Mouse (Mus musculus): Measurements from ENCODE around the gene Serf1. TPM values are rescaled to one million over a fixed set of nuclear protein-coding genes. Genes with fewer than 3 reads are reported as not detected.

Gene Serf1
- polyA plus RNA-seq (2015; fragmentation: Nextera tagmentation; extraction: Ambion mirVana) = 338 and 344 TPM in 2 replicates

GRCm38 (mm10) chr13:100107652-100108472, at the start of gene Serf1:
TSS of gene Serf1 (plus strand) at chr13:100108012.
- Histone ChIP-seq H3K4me3 (ENCODE audit: low read length) (peak within 1 kb of the TSS; percentile 80), H3K27me3 (replicated peaks; ENCODE audit: control insufficient read depth, insufficient read depth, low read length) (no peaks in the 10 kb centered on the region), H3K4me2 (ENCODE audit: low read length) (peak within 1 kb of the TSS; percentile 89), H3K9me3 (ENCODE audit: control insufficient read depth, low read length) (no peaks in the 10 kb centered on the region), H3K4me1 (ENCODE audit: control insufficient read depth, insufficient read depth, low read depth, low read length) (peaks cover 20% of the 10 kb centered on the region), H3K9ac (ENCODE audit: low read depth, low read length) (peak within 1 kb of the TSS; percentile 90), H3K27ac (ENCODE audit: low read depth, low read length) (peak within 1 kb of the TSS; percentile 72), H3K36me3 (ENCODE audit: control insufficient read depth, insufficient read depth, low read length) (no peaks in the 10 kb centered on the region; the same call in 1 of the 2 replicates)
- WGBS = under 1% methylated on average over 74 of the region's 76 CpGs
- ATAC-seq = peak; percentile 83

DNA sequence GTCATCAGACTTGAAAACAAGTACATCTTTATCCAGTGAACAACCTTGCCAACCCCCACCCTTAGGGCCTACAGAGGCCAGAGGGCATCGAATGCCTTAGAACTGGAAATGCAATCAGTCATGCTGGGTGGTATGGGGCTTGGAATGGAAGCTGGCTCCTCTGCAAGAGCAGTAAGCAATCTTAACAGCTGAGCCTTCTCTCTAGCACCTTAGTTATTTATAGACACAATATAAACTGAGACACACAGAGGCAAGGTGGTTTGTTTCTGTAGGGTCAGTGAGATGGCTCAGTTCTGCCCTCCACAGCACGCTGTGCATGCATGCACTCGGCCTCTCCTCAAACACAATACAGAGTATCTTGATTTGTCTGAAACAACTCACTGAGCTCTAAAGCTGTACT, 43.9 kb upstream of the Serf1 start:
- ATAC-seq = no peak
- Histone ChIP-seq H3K27ac (ENCODE audit: low read depth, low read length) (no peak overlapping the region), H3K36me3 (ENCODE audit: control insufficient read depth, insufficient read depth, low read length) (peaks cover 29% of the 10 kb centered on the region), H3K4me2 (ENCODE audit: low read length) (no peak overlapping the region), H3K9ac (ENCODE audit: low read depth, low read length) (no peak overlapping the region), H3K9me3 (ENCODE audit: control insufficient read depth, low read length) (no peaks in the 10 kb centered on the region), H3K27me3 (replicated peaks; ENCODE audit: control insufficient read depth, insufficient read depth, low read length) (no peaks in the 10 kb centered on the region), H3K4me1 (ENCODE audit: control insufficient read depth, insufficient read depth, low read depth, low read length) (no peaks in the 10 kb centered on the region), H3K4me3 (ENCODE audit: low read length) (no peak overlapping the region)
- WGBS = 96% methylated on average over 3 of the region's 3 CpGs

- Histone ChIP-seq H3K4me3 (ENCODE audit: low read length) (no peak overlapping the region), H3K9me3 (ENCODE audit: control insufficient read depth, low read length) (no peaks in the 10 kb centered on the region), H3K4me2 (ENCODE audit: low read length) (no peak overlapping the region), H3K9ac (ENCODE audit: low read depth, low read length) (no peak overlapping the region), H3K4me1 (ENCODE audit: control insufficient read depth, insufficient read depth, low read depth, low read length) (no peaks in the 10 kb centered on the region), H3K36me3 (ENCODE audit: control insufficient read depth, insufficient read depth, low read length) (peaks cover 29% of the 10 kb centered on the region), H3K27me3 (replicated peaks; ENCODE audit: control insufficient read depth, insufficient read depth, low read length) (no peaks in the 10 kb centered on the region), H3K27ac (ENCODE audit: low read depth, low read length) (no peak overlapping the region)
- no peak for ATAC-seq
- 89% methylated on average over 6 of the region's 6 CpGs for WGBS
These were observed 40.0 kb upstream of the Serf1 start for GRCm38 (mm10) chr13:100067821-100068220.

DNA sequence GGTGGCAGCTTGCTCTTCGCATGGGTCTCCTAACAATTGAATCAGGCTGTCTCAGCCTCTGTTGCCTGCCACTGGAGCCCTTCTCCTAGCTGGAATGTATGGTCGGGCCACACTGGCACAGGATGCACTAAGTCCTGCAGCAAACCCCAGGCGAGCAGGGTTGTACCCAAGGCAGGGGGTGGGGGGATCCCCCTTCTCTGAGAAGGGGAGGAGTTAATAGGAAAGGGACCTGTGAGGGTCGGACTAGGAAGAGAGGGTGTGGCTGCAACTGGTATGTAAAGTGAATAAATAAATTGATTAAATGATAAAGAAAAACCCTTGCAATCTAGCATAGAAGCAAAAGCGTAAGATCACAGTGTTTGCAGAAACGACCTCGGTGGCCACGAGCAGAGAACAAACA, 36.3 kb upstream of the Serf1 start:
- no peaks in the 10 kb centered on the region for H3K27me3 ChIP-seq (replicated peaks; ENCODE audit: control insufficient read depth, insufficient read depth, low read length)
- H3K4me2 ChIP-seq (ENCODE audit: low read length) = no peak overlapping the region
- WGBS = 93% methylated on average over 8 of the region's 8 CpGs
- H3K4me3 ChIP-seq (ENCODE audit: low read length) = no peak overlapping the region
- peaks cover 37% of the 10 kb centered on the region for H3K36me3 ChIP-seq (ENCODE audit: control insufficient read depth, insufficient read depth, low read length)
- no peaks in the 10 kb centered on the region for H3K9me3 ChIP-seq (ENCODE audit: control insufficient read depth, low read length)
- H3K4me1 ChIP-seq (ENCODE audit: control insufficient read depth, insufficient read depth, low read depth, low read length) = no peaks in the 10 kb centered on the region
- no peak overlapping the region for H3K9ac ChIP-seq (ENCODE audit: low read depth, low read length)
- no peak overlapping the region for H3K27ac ChIP-seq (ENCODE audit: low read depth, low read length)
- no peak for ATAC-seq

DNA sequence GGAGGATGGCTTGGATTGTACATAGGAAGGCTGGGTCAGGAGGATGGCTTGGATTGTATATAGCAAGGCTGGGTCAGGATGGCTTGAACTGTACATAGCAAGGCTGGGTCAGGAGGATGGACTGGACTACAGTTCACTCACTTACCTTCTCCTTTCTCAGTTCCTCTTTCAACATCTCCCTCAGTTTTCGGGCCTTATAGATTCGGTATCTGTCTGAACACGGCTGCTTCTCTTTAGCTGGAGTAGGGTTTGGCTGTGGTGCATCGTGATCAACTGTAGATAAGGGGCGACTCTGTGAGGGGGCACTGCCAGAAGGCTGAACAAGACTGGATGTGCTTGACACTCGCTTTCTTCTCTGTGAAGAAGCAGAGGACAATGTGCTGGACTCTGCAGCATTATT, 9.0 kb upstream of the Serf1 start:
- H3K9ac ChIP-seq (ENCODE audit: low read depth, low read length) = no peak overlapping the region
- H3K4me3 ChIP-seq (ENCODE audit: low read length) = no peak overlapping the region
- H3K27me3 ChIP-seq (replicated peaks; ENCODE audit: control insufficient read depth, insufficient read depth, low read length) = no peaks in the 10 kb centered on the region
- no peak overlapping the region for H3K4me2 ChIP-seq (ENCODE audit: low read length)
- H3K9me3 ChIP-seq (ENCODE audit: control insufficient read depth, low read length) = no peaks in the 10 kb centered on the region
- no peak overlapping the region for H3K27ac ChIP-seq (ENCODE audit: low read depth, low read length)
- peaks cover 24% of the 10 kb centered on the region for H3K36me3 ChIP-seq (ENCODE audit: control insufficient read depth, insufficient read depth, low read length)
- 90% methylated on average over 6 of the region's 6 CpGs for WGBS
- H3K4me1 ChIP-seq (ENCODE audit: control insufficient read depth, insufficient read depth, low read depth, low read length) = peaks cover 11% of the 10 kb centered on the region
- ATAC-seq = no peak

- Histone ChIP-seq H3K9ac (ENCODE audit: low read depth, low read length) (peak overlapping the region; percentile 91), H3K27ac (ENCODE audit: low read depth, low read length) (peak overlapping the region; percentile 81), H3K27me3 (replicated peaks; ENCODE audit: control insufficient read depth, insufficient read depth, low read length) (no peaks in the 10 kb centered on the region), H3K4me1 (ENCODE audit: control insufficient read depth, insufficient read depth, low read depth, low read length) (peaks cover 18% of the 10 kb centered on the region), H3K4me2 (ENCODE audit: low read length) (peak overlapping the region; percentile 92), H3K9me3 (ENCODE audit: control insufficient read depth, low read length) (no peaks in the 10 kb centered on the region), H3K4me3 (ENCODE audit: low read length) (peak overlapping the region; percentile 100), H3K36me3 (ENCODE audit: control insufficient read depth, insufficient read depth, low read length) (0 out of 2 replicates have a peak, but pooled peaks cover 2% of the 10 kb centered on the region)
- 9% methylated on average over 14 of the region's 15 CpGs for WGBS
- ATAC-seq = no peak; the same call in 1 of the 2 replicates
These were observed 4.7 kb upstream of the Serf1 start for GRCm38 (mm10) chr13:100103052-100103658.

DNA sequence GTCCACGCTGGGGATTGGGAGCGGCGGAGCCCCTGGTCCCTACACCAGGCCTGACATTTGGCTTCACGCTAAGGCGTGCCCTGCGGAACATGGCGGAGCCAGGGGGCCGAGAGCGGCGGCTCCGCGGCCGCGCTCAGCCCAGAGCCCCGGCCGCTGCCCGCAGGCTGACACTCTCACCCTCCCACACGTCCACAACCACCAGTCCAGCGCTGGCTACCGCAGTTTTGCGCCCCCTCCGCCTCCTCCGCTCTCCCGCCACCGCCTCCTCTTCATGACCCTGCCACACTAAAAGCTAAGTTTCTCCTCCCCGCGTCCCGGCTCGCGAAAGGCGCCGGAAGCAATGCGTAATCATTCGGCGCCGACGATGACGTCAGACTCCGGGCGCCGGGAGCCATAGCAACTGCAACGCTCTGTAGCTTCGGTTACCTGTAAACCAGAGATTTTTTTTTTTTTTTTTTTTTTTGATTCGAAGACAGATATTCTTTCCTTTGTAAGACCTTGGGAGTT, 4.0 kb upstream of the Serf1 start, which contains the start of gene Bdp1:
TSS of gene Bdp1 (minus strand) at position 323 of the 507 bp plus-strand sequence.
- H3K27ac ChIP-seq (ENCODE audit: low read depth, low read length) = peak within 1 kb of the TSS; percentile 81
- ATAC-seq = peak; percentile 80
- H3K4me1 ChIP-seq (ENCODE audit: control insufficient read depth, insufficient read depth, low read depth, low read length) = peaks cover 21% of the 10 kb centered on the region
- peak within 1 kb of the TSS; percentile 92 for H3K4me2 ChIP-seq (ENCODE audit: low read length)
- peak within 1 kb of the TSS; percentile 91 for H3K9ac ChIP-seq (ENCODE audit: low read depth, low read length)
- peak within 1 kb of the TSS; percentile 100 for H3K4me3 ChIP-seq (ENCODE audit: low read length)
- under 1% methylated on average over 40 of the region's 44 CpGs for WGBS
- no peaks in the 10 kb centered on the region for H3K36me3 ChIP-seq (ENCODE audit: control insufficient read depth, insufficient read depth, low read length)
- no peaks in the 10 kb centered on the region for H3K27me3 ChIP-seq (replicated peaks; ENCODE audit: control insufficient read depth, insufficient read depth, low read length)
- H3K9me3 ChIP-seq (ENCODE audit: control insufficient read depth, low read length) = no peaks in the 10 kb centered on the region

- ATAC-seq = no peak
- Histone ChIP-seq H3K4me3 (ENCODE audit: low read length) (no peak overlapping the region), H3K9ac (ENCODE audit: low read depth, low read length) (no peak overlapping the region), H3K27me3 (replicated peaks; ENCODE audit: control insufficient read depth, insufficient read depth, low read length) (no peaks in the 10 kb centered on the region), H3K4me1 (ENCODE audit: control insufficient read depth, insufficient read depth, low read depth, low read length) (peaks cover 12% of the 10 kb centered on the region), H3K27ac (ENCODE audit: low read depth, low read length) (no peak overlapping the region), H3K9me3 (ENCODE audit: control insufficient read depth, low read length) (no peaks in the 10 kb centered on the region), H3K36me3 (ENCODE audit: control insufficient read depth, insufficient read depth, low read length) (peaks cover 14% of the 10 kb centered on the region), H3K4me2 (ENCODE audit: low read length) (no peak overlapping the region)
- WGBS = 47% methylated on average over 5 of the region's 5 CpGs
These were observed 4.6 kb downstream of the Serf1 start for GRCm38 (mm10) chr13:100112218-100112972.

All from hindbrain, embryonic 16.5 days (tissue).